9 mouse cellular contexts compared by ENCODE assay signal in the genomic region with DNA sequence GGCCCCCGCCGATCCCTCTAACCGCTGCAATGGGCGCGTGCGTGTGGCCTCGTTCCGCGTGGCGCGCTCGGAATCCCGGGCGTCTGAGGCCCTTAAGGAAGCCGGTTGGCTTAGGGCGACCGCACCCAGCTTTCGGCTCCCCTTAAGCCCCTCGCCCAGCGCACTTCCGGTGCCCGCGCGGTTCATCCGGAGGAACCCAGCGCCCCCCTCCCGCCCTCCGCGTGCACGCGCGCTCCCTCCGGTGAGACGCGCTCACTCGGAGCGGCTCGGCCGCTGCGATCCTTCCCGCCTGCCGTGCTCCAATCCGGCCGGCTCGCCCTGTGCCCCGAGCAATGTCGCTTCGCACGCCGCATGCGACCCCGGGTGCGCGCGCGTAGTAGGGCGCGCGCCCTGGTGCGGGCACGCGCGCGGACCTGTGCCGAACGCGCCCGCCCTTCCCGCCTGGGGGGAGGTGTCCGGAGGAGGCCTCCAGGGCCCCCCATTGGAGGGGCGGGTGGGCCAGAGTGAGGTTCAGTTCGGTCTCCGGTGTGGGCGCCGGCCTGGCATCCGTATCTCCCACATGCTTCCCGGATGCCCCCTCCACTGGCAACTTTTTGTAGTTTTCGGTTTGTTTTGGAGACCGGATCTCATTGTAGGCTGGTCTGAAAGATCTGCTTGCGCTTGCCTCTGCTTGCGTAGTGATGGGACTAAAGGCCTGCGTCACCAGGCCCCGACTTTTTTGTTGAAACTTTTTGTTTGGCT. TPM values are rescaled to one million over a fixed set of nuclear protein-coding genes. Genes with fewer than 3 reads are reported as not detected.
A peak's percentile ranks its signal among the peaks of the same experiment; 100 is the strongest.
DNase-seq lines count a peak whose midpoint lies in the region; ATAC-seq and TF ChIP-seq lines count a peak whose summit lies in the region.
"Had no signal": no experiment of that assay in that cellular context is flagged by ENCODE, and none has a peak within 500 bp of the region (broad histone marks: within the 10 kb centered on the region; RNA-seq: fewer than 3 reads in every experiment).

No protein-coding gene starts in this region.

- intact Hi-C loops in heart, postnatal 36 days (cut with DNase I): no loop called here

- H3K9me3 ChIP-seq in ES-E14 (ENCODE audit: control insufficient read depth, insufficient read depth, low read depth, low read length): no peaks in the 10 kb centered on the region
- no peaks in the 10 kb centered on the region for H3K9me3 ChIP-seq in limb, embryonic 12.5 days
- no peaks in the 10 kb centered on the region for H3K9me3 ChIP-seq in midbrain, embryonic 12.5 days
- no peaks in the 10 kb centered on the region for H3K9me3 ChIP-seq in stomach, embryonic 15.5 days

- ATAC-seq in erythroblast, adult 5-6 weeks (replicated peaks; ENCODE audit: low FRiP score, poor library complexity, severe bottlenecking): peak; percentile 5; the same call in 1 of the 2 replicates
- peak; percentile 4; the same call in 1 of the 2 replicates for ATAC-seq in limb, embryonic 12.5 days (ENCODE audit: insufficient number of reproducible peaks, insufficient read depth, low FRiP score, low TSS enrichment, low read depth)
- peak; percentile 35 for ATAC-seq in midbrain, embryonic 12.5 days (ENCODE audit: low FRiP score, low read depth)
- no peak for ATAC-seq in stomach, embryonic 15.5 days (ENCODE audit: insufficient read depth, low FRiP score, low read depth)

- peak overlapping the region; percentile 100 for H3K4me2 ChIP-seq in limb, embryonic 12.5 days
- H3K4me2 ChIP-seq in midbrain, embryonic 12.5 days (replicated peaks): peak overlapping the region; percentile 100
- peak overlapping the region; percentile 90 for H3K4me2 ChIP-seq in stomach, embryonic 15.5 days

- DNase-seq in ES-E14 (ENCODE audit: low read depth, low spot score): no peak
- peak; percentile 70 to 82 for DNase-seq in adrenal gland, postnatal 36 days
- DNase-seq in heart, postnatal 36 days: peak; percentile 69 to 79
- no peak for DNase-seq in frontal cortex, postnatal 10 days (ENCODE audit: low spot score in 2 of 2)

- peaks cover 42% of the 10 kb centered on the region for H3K36me3 ChIP-seq in ES-E14 (ENCODE audit: control insufficient read depth, insufficient read depth, low read length, poor library complexity, severe bottlenecking)
- H3K36me3 ChIP-seq in limb, embryonic 12.5 days: peaks cover 40% of the 10 kb centered on the region
- peaks cover 33% of the 10 kb centered on the region for H3K36me3 ChIP-seq in midbrain, embryonic 12.5 days
- peaks cover 14% of the 10 kb centered on the region for H3K36me3 ChIP-seq in stomach, embryonic 15.5 days

- H3K9ac ChIP-seq in ES-E14 (ENCODE audit: insufficient read depth, low read depth, low read length, poor library complexity, severe bottlenecking): peak overlapping the region; percentile 98
- H3K9ac ChIP-seq in limb, embryonic 12.5 days (replicated peaks): peak overlapping the region; percentile 98
- H3K9ac ChIP-seq in midbrain, embryonic 12.5 days (replicated peaks): peak overlapping the region; percentile 98
- H3K9ac ChIP-seq in stomach, embryonic 15.5 days: peak overlapping the region; percentile 99

- under 1% methylated on average over 83 of the region's 83 CpGs for WGBS in limb, embryonic 12.5 days
- WGBS in midbrain, embryonic 12.5 days: under 1% methylated on average over 82 of the region's 83 CpGs
- WGBS in stomach, embryonic 15.5 days: under 1% methylated on average over 82 of the region's 83 CpGs

- peak overlapping the region; percentile 94 to 95 for H3K4me3 ChIP-seq in ES-E14 (ENCODE audit: insufficient read depth in 1 of 2, low read depth in 1 of 2, low read length in 2 of 2, poor library complexity in 1 of 2, severe bottlenecking in 1 of 2)
- peak overlapping the region; percentile 99 for H3K4me3 ChIP-seq in limb, embryonic 12.5 days (replicated peaks)
- H3K4me3 ChIP-seq in midbrain, embryonic 12.5 days: peak overlapping the region; percentile 99
- peak overlapping the region; percentile 96 for H3K4me3 ChIP-seq in stomach, embryonic 15.5 days (replicated peaks)

- peak overlapping the region; percentile 99 for H3K27ac ChIP-seq in ES-E14 (ENCODE audit: insufficient read depth, low read depth, low read length, poor library complexity, severe bottlenecking)
- H3K27ac ChIP-seq in limb, embryonic 12.5 days: peak overlapping the region; percentile 100
- peak overlapping the region; percentile 100 for H3K27ac ChIP-seq in midbrain, embryonic 12.5 days (replicated peaks)
- peak overlapping the region; percentile 100 for H3K27ac ChIP-seq in stomach, embryonic 15.5 days

- in situ Hi-C loops in ES-E14 (cut with MboI; ENCODE audit: low sequenced_read_pairs in 2 of 2, unreplicated experiment in 2 of 2): no loop called here

- H3K27me3 ChIP-seq in limb, embryonic 12.5 days: no peaks in the 10 kb centered on the region
- no peaks in the 10 kb centered on the region for H3K27me3 ChIP-seq in midbrain, embryonic 12.5 days
- H3K27me3 ChIP-seq in stomach, embryonic 15.5 days (replicated peaks): no peaks in the 10 kb centered on the region

- H3K4me1 ChIP-seq in ES-E14 (ENCODE audit: control insufficient read depth in 2 of 2, insufficient read depth in 2 of 2, low read length in 2 of 2, poor library complexity in 1 of 2): peaks cover 0 to 38% of the 10 kb centered on the region in 2 experiments; a peak in 3 of 4 replicates
- peaks cover 55% of the 10 kb centered on the region for H3K4me1 ChIP-seq in limb, embryonic 12.5 days (replicated peaks)
- H3K4me1 ChIP-seq in midbrain, embryonic 12.5 days: peaks cover 61% of the 10 kb centered on the region
- H3K4me1 ChIP-seq in stomach, embryonic 15.5 days: peaks cover 54% of the 10 kb centered on the region

TF ChIP-seq in ES-E14, 5 proteins besides CTCF, POLR2A, EP300 and RAD21:
- TF ChIP-seq ZC3H11A (IDR thresholded peaks at IDR 0.05; ENCODE audit: borderline replicate concordance, low read depth, low read length) (no peak), ZNF384 (IDR thresholded peaks at IDR 0.05; ENCODE audit: low read depth, low read length) (no peak), HCFC1 (IDR thresholded peaks at IDR 0.05; ENCODE audit: borderline replicate concordance, insufficient read depth, low read length) (peak; percentile 47; the same call in 1 of the 2 replicates), MAFK (IDR thresholded peaks at IDR 0.05; ENCODE audit: insufficient read depth, low read depth, low read length) (no peak)

RNA-seq across cellular contexts. Expression of a gene that starts 0.7 kb away (rescaled TPM):
- 403 and 408 TPM in 2 replicates for total RNA-seq in ES-E14 (2012; rRNA removed)
- total RNA-seq in adrenal gland, postnatal 36 days (2021): 100 to 1,000 TPM; 257 to 299 TPM
- total RNA-seq in erythroblast, adult 5-6 weeks (2015; ENCODE audit: low replicate concordance): 45.2 and 66.7 TPM in 2 replicates
- 38.2 and 53.2 TPM in 2 replicates for total RNA-seq in erythroblast, adult 5-6 weeks (2017; ENCODE audit: low replicate concordance)
- total RNA-seq in heart, postnatal 36 days (2021): 10 to 100 TPM; 50.9 to 51.2 TPM
- polyA plus RNA-seq in limb, embryonic 12.5 days (2016; fragmentation: Nextera tagmentation; extraction: Ambion mirVana): 373 and 403 TPM in 2 replicates
- polyA plus RNA-seq in midbrain, embryonic 12.5 days (2016; fragmentation: Nextera tagmentation; extraction: Ambion mirVana): 202 TPM in 2 replicates
- polyA plus RNA-seq in stomach, embryonic 15.5 days (2015; fragmentation: Nextera tagmentation; extraction: Ambion mirVana): 295 and 299 TPM in 2 replicates

RNA-seq across cellular contexts. Expression of a gene that starts 19.3 kb away (rescaled TPM):
- 1.0 and 1.3 TPM in 2 replicates for total RNA-seq in ES-E14 (2012; rRNA removed)
- under 1 TPM; 0.50 to 0.56 TPM for total RNA-seq in adrenal gland, postnatal 36 days (2021)
- total RNA-seq in erythroblast, adult 5-6 weeks (2015; ENCODE audit: low replicate concordance): 420 and 449 TPM in 2 replicates
- 114 and 118 TPM in 2 replicates for total RNA-seq in erythroblast, adult 5-6 weeks (2017; ENCODE audit: low replicate concordance)
- total RNA-seq in heart, postnatal 36 days (2021): not detected
- 15.1 and 15.3 TPM in 2 replicates for polyA plus RNA-seq in limb, embryonic 12.5 days (2016; fragmentation: Nextera tagmentation; extraction: Ambion mirVana)
- polyA plus RNA-seq in midbrain, embryonic 12.5 days (2016; fragmentation: Nextera tagmentation; extraction: Ambion mirVana): 14.3 and 16.7 TPM in 2 replicates
- 5.2 and 10.6 TPM in 2 replicates for polyA plus RNA-seq in stomach, embryonic 15.5 days (2015; fragmentation: Nextera tagmentation; extraction: Ambion mirVana)

RNA-seq across cellular contexts. Expression of a gene that starts 19.5 kb away (rescaled TPM):
- total RNA-seq in ES-E14 (2012; rRNA removed): 3.7 and 7.8 TPM in 2 replicates
- total RNA-seq in adrenal gland, postnatal 36 days (2021): under 1 TPM; 0.16 to 0.50 TPM
- total RNA-seq in erythroblast, adult 5-6 weeks (2015; ENCODE audit: low replicate concordance): 2.1 and 3.1 TPM in 2 replicates
- 4.9 and 6.8 TPM in 2 replicates for total RNA-seq in erythroblast, adult 5-6 weeks (2017; ENCODE audit: low replicate concordance)
- not detected for total RNA-seq in heart, postnatal 36 days (2021)
- 157 and 162 TPM in 2 replicates for polyA plus RNA-seq in limb, embryonic 12.5 days (2016; fragmentation: Nextera tagmentation; extraction: Ambion mirVana)
- polyA plus RNA-seq in midbrain, embryonic 12.5 days (2016; fragmentation: Nextera tagmentation; extraction: Ambion mirVana): 296 and 302 TPM in 2 replicates
- 32.9 and 36.1 TPM in 2 replicates for polyA plus RNA-seq in stomach, embryonic 15.5 days (2015; fragmentation: Nextera tagmentation; extraction: Ambion mirVana)

RNA-seq across cellular contexts. Expression of a gene that starts 31.1 kb away (rescaled TPM):
- not detected in 2 replicates for total RNA-seq in ES-E14 (2012; rRNA removed)
- under 1 TPM; 0.30 to 0.33 TPM for total RNA-seq in adrenal gland, postnatal 36 days (2021)
- 996 and 1,031 TPM in 2 replicates for total RNA-seq in erythroblast, adult 5-6 weeks (2015; ENCODE audit: low replicate concordance)
- 253 and 405 TPM in 2 replicates for total RNA-seq in erythroblast, adult 5-6 weeks (2017; ENCODE audit: low replicate concordance)
- total RNA-seq in heart, postnatal 36 days (2021): not detected
- not detected in 2 replicates for polyA plus RNA-seq in limb, embryonic 12.5 days (2016; fragmentation: Nextera tagmentation; extraction: Ambion mirVana)
- polyA plus RNA-seq in midbrain, embryonic 12.5 days (2016; fragmentation: Nextera tagmentation; extraction: Ambion mirVana): not detected in 2 replicates
- polyA plus RNA-seq in stomach, embryonic 15.5 days (2015; fragmentation: Nextera tagmentation; extraction: Ambion mirVana): 3.8 and 11.1 TPM in 2 replicates
- total RNA-seq: left cerebral cortex, postnatal 25 days had no signal

RNA-seq across cellular contexts. Expression of a gene that starts 34.2 kb away (rescaled TPM):
- 1.7 and 2.2 TPM in 2 replicates for total RNA-seq in ES-E14 (2012; rRNA removed)
- under 1 TPM in 1 of 2 experiments, not detected in 1; 0.43 TPM for total RNA-seq in adrenal gland, postnatal 36 days (2021)
- not detected in 2 replicates for total RNA-seq in erythroblast, adult 5-6 weeks (2015; ENCODE audit: low replicate concordance)
- not detected in 2 replicates for total RNA-seq in erythroblast, adult 5-6 weeks (2017; ENCODE audit: low replicate concordance)
- under 1 TPM in 1 of 2 experiments, not detected in 1; 0.62 TPM for total RNA-seq in heart, postnatal 36 days (2021)
- polyA plus RNA-seq in limb, embryonic 12.5 days (2016; fragmentation: Nextera tagmentation; extraction: Ambion mirVana): 0.28 and 0.67 TPM in 2 replicates
- polyA plus RNA-seq in midbrain, embryonic 12.5 days (2016; fragmentation: Nextera tagmentation; extraction: Ambion mirVana): 0.94 and 1.0 TPM in 2 replicates
- polyA plus RNA-seq in stomach, embryonic 15.5 days (2015; fragmentation: Nextera tagmentation; extraction: Ambion mirVana): 50.0 and 67.2 TPM in 2 replicates

Comparison
In these comparisons a context has a peak if more than half of its experiments do, and no peak if none do; other contexts are left out.
1. DNase-seq: peak in adrenal gland, postnatal 36 days (2 of 2) and heart, postnatal 36 days (2 of 2); none in ES-E14 (single experiment) and frontal cortex, postnatal 10 days (0 of 2).
2. RNA of a gene that starts 19.3 kb away (total RNA-seq): 114 to 449 TPM in erythroblast, adult 5-6 weeks; 1.0 to 1.3 TPM in ES-E14, 0.50 to 0.56 TPM in adrenal gland, postnatal 36 days and not detected in heart, postnatal 36 days; every median in the first group is over 10 times any median in the second.
3. Peak in every context shown above with its lines, with median percentiles within 50 percentile points of each other: H3K27ac ChIP-seq, H3K4me3 ChIP-seq, H3K9ac ChIP-seq and H3K4me2 ChIP-seq.